In the genomic region with DNA sequence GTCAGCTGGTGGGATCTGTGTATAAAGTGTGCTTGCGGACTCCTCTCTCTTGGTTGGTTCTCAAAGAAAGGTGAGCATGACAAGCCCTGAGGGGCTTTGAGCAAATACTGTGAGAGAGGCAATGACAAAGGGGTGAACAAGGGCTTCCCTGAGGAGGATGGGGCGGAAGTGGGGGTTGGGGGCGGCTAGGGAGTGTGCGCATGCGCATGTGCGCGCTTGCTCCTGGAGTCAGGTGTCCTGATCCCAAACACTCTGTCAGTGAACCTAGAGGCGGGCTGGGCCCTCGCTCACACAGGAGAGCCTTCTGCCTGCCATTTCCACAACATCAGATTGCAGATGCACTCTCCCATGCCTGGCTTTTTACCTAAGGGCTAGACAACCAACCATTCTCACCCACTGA, we compare ENCODE assay signal across 16 mouse cellular contexts. TPM values are rescaled to one million over a fixed set of nuclear protein-coding genes. Genes with fewer than 3 reads are reported as not detected.
"Had no signal": no experiment of that assay in that cellular context is flagged by ENCODE, and none has a peak within 500 bp of the region (broad histone marks: within the 10 kb centered on the region; RNA-seq: fewer than 3 reads in every experiment).

No protein-coding gene starts in this region.

- H3K4me3 ChIP-seq: megakaryocyte, embryonic 14.5 days; midbrain, embryonic 13.5 days; midbrain, embryonic 15.5 days; neural tube, embryonic 12.5 days had no signal

- H3K9ac ChIP-seq: liver, embryonic 14.5 days; lung, embryonic 14.5 days; midbrain, embryonic 13.5 days; midbrain, embryonic 15.5 days; neural tube, embryonic 12.5 days had no signal

- H3K27me3 ChIP-seq: midbrain, embryonic 13.5 days; midbrain, embryonic 15.5 days; neural tube, embryonic 12.5 days had no signal

- DNase-seq: lung, adult 18-20 months; lung, embryonic 14.5 days; lung, postnatal 10 days; lung, postnatal 4 days; right cerebral cortex, postnatal 14 days; thymus, adult 2 months; thymus, postnatal 25 days; thymus, postnatal 4 days had no signal

- H3K4me2 ChIP-seq: lung, embryonic 14.5 days; midbrain, embryonic 11.5 days; midbrain, embryonic 13.5 days; midbrain, embryonic 15.5 days; neural tube, embryonic 12.5 days had no signal

- H3K4me1 ChIP-seq: midbrain, embryonic 13.5 days; midbrain, embryonic 15.5 days; neural tube, embryonic 12.5 days had no signal

- H3K9me3 ChIP-seq: megakaryocyte, embryonic 14.5 days; midbrain, embryonic 13.5 days; midbrain, embryonic 15.5 days; neural tube, embryonic 12.5 days had no signal

- H3K36me3 ChIP-seq: midbrain, embryonic 13.5 days; midbrain, embryonic 15.5 days; neural tube, embryonic 12.5 days had no signal

- ATAC-seq: midbrain, embryonic 13.5 days; midbrain, embryonic 15.5 days had no signal

- H3K27ac ChIP-seq: liver, embryonic 14.5 days; midbrain, embryonic 13.5 days; midbrain, embryonic 15.5 days; neural tube, embryonic 12.5 days had no signal

RNA-seq across cellular contexts. Expression of a gene that starts 9.5 kb away (rescaled TPM):
- total RNA-seq: monocyte, adult 5-6 weeks; neutrophil, adult 5-6 weeks had no signal
